9 mouse cellular contexts compared by ENCODE assay signal in the genomic region with DNA sequence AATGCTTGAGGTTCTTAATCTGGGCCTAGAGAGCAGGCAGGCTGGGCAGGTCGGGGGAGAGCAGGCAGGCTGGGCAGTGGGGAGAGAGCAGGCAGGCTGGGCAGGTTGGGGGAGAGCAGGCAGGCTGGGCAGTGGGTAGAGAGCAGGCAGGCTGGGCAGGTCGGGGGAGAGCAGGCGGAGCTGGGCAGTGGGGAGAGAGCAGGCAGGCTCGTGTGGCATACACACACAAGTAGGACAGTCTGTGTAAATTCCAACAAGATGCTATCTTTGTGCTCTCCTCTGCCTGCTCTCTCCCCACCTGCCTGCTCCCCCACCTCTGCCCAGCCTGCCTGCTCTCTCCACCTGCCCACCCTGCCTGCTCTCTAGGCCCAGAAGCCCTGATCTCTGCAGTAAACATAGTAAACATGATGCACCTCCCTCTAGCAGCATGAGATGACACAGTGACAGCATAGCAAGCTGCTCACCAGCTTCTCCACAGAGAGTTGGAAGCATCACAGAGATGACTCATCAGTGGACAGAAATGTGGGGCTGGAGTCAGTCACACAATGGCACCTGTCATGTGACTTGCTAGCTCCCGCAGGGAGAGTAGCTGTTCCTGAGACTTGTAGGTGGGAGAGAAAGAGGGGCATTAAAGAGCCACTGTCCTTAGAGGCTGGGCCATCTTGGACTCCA.
DNase-seq lines count a peak whose midpoint lies in the region; TF ChIP-seq lines count a peak whose summit lies in the region.
"Had no signal": no experiment of that assay in that cellular context is flagged by ENCODE, and none has a peak within 500 bp of the region (broad histone marks: within the 10 kb centered on the region; RNA-seq: fewer than 3 reads in every experiment).

No protein-coding gene starts in this region.

- peak; percentile 43 for DNase-seq in adrenal gland, adult 2 months
- DNase-seq in adrenal gland, postnatal 4 days (ENCODE audit: low spot score in 2 of 2), result no peak
- peak; percentile 39 for DNase-seq in layer of hippocampus, adult 11-12 months (ENCODE audit: low spot score)
- no peak for DNase-seq in layer of hippocampus, postnatal 14 days (ENCODE audit: low spot score in 2 of 2)
- DNase-seq in ZHBTc4 (ENCODE audit: low read depth, low spot score) (peak; percentile 48), MN1 (ENCODE audit: low spot score) (no peak)
- DNase-seq in left cerebral cortex, adult 2 months (ENCODE audit: extremely low spot score in 1 of 2, low spot score in 2 of 2), result peak; percentile 24 to 29
- no peak for DNase-seq in lung, postnatal 25 days (ENCODE audit: low spot score)
- DNase-seq: kidney, adult 9 months had no signal

- H3K4me3 ChIP-seq in left cerebral cortex, adult 2 months, result no peak overlapping the region

- H3K27ac ChIP-seq in left cerebral cortex, adult 2 months, result no peak overlapping the region

- intact Hi-C loops in left cerebral cortex, adult 2 months (cut with DNase I), result no loop called here

- TF ChIP-seq CTCF in left cerebral cortex, adult 2 months (IDR thresholded peaks at IDR 0.05), result no peak

Comparison
In these comparisons a context has a peak if more than half of its experiments do, and no peak if none do; other contexts are left out.
1. DNase-seq: peak in adrenal gland, adult 2 months (single experiment), layer of hippocampus, adult 11-12 months (single experiment), ZHBTc4 (single experiment) and left cerebral cortex, adult 2 months (2 of 2); none in adrenal gland, postnatal 4 days (0 of 2), layer of hippocampus, postnatal 14 days (0 of 2), lung, postnatal 25 days (single experiment) and MN1 (single experiment).